Mouse (Mus musculus): ENCODE results near the gene Rln3. TPM values are rescaled to one million over a fixed set of nuclear protein-coding genes. Genes with fewer than 3 reads are reported as not detected.

Rln3 gene
- polyA plus RNA-seq, 1 experiment from 2014 or later, result not detected

DNA sequence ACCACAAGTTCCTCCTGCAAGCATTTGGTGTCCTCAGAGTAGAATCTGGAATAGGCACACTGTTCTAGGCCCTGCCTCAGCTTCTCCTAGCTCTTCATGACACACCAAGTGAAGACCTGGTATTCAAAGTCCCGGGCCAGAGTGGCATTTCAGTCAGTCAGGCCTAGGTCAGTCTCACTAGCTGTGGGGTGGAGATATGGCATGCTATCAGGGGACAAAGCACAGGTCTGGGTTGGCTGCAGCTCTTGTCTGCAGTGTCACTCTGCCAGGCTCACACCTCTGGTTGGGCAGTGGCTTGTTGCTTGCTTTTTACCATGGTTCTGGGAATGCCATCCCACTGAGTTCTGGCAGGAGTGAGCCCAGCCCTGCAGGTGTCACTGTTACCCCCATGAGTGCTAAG lies 31.6 kb upstream of the Rln3 start:
- Histone ChIP-seq H3K27me3 (replicated peaks; ENCODE audit: control insufficient read depth, insufficient read depth, low read length) (no peaks in the 10 kb centered on the region), H3K4me1 (replicated peaks; ENCODE audit: control insufficient read depth, insufficient read depth, low read length) (peaks cover 21% of the 10 kb centered on the region), H3K4me3 (replicated peaks; ENCODE audit: low read length) (no peak overlapping the region), H3K9me3 (ENCODE audit: control insufficient read depth, low read length) (no peaks in the 10 kb centered on the region), H3K4me2 (ENCODE audit: low read length) (no peak overlapping the region), H3K9ac (replicated peaks; ENCODE audit: low read depth, low read length) (no peak overlapping the region), H3K36me3 (ENCODE audit: control insufficient read depth, insufficient read depth) (peaks cover 6% of the 10 kb centered on the region; the same call in 1 of the 2 replicates), H3K27ac (ENCODE audit: low read length) (no peak overlapping the region)
- no peak for ATAC-seq
- WGBS, result 89% methylated on average over 1 of the region's 1 CpGs

DNA sequence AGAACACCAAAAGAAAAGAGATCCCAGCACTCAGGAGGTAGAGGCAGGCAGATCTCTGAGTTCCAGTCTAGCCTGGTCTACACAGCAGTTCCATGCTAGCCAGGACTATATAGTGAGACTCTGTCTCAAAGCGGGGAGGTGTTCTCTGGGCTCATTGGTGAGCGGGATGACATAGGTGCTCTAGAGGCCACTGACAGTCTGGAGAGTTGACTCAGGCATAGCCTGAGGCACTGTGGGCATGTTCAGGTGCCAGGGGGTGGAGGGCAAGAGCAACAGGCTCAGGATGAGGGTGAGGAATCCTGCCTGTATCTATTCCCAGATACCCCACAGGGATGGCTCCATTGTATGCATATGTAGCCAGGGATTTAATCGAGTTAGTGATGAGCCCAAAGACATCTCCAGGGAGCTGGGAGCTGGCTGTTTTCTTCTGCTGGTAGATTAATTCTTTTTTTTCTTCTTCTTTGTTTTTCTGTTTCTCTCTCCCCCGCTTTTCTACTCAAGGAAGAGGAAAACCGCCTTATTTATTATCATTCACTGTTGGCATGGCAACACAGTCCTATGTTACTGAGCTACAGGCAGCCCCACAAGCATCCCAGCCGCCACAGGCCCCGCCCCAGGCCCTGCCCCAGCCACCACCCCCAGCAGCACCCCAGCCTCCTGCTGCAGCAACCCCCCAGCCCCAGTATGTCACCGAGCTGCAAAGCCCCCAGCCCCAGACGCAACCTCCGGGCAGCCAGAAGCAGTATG lies 28.6 kb upstream of the Rln3 start:
- peaks cover 39% of the 10 kb centered on the region for H3K4me1 ChIP-seq (replicated peaks; ENCODE audit: control insufficient read depth, insufficient read depth, low read length)
- peak; percentile 66 for ATAC-seq
- H3K27me3 ChIP-seq (replicated peaks; ENCODE audit: control insufficient read depth, insufficient read depth, low read length), result no peaks in the 10 kb centered on the region
- H3K4me2 ChIP-seq (ENCODE audit: low read length), result peak overlapping the region; percentile 10
- no peaks in the 10 kb centered on the region for H3K9me3 ChIP-seq (ENCODE audit: control insufficient read depth, low read length)
- WGBS, result 50% methylated on average over 10 of the region's 10 CpGs
- no peak overlapping the region for H3K4me3 ChIP-seq (replicated peaks; ENCODE audit: low read length)
- H3K27ac ChIP-seq (ENCODE audit: low read length), result peak overlapping the region; percentile 75
- H3K36me3 ChIP-seq (ENCODE audit: control insufficient read depth, insufficient read depth), result 0 out of 2 replicates have a peak, but pooled peaks cover 2% of the 10 kb centered on the region
- H3K9ac ChIP-seq (replicated peaks; ENCODE audit: low read depth, low read length), result peak overlapping the region; percentile 42

DNA sequence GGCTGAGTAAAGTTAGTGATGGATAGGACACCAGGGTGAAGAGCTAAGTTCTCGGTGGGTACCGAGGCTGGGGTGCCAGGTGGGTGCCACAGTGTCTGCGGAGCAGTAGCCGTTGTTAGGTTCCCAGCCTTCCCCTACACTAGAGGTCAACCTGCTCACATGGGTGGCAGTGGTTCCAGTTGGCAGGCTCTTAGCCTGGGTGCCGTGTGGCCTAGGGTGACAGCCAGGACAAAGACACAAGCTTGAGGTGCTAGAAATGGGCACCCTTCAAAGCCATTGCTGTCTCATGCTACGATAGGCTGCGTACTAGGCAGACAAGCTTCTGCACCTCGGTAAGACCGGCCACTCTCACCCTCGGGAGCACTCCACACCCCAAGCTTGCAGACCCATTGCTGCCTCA lies 27.5 kb upstream of the Rln3 start:
- Histone ChIP-seq H3K4me1 (replicated peaks; ENCODE audit: control insufficient read depth, insufficient read depth, low read length) (peaks cover 47% of the 10 kb centered on the region), H3K27ac (ENCODE audit: low read length) (peak overlapping the region; percentile 26), H3K36me3 (ENCODE audit: control insufficient read depth, insufficient read depth) (0 out of 2 replicates have a peak, but pooled peaks cover 2% of the 10 kb centered on the region), H3K9me3 (ENCODE audit: control insufficient read depth, low read length) (no peaks in the 10 kb centered on the region), H3K4me2 (ENCODE audit: low read length) (no peak overlapping the region), H3K4me3 (replicated peaks; ENCODE audit: low read length) (no peak overlapping the region), H3K27me3 (replicated peaks; ENCODE audit: control insufficient read depth, insufficient read depth, low read length) (no peaks in the 10 kb centered on the region), H3K9ac (replicated peaks; ENCODE audit: low read depth, low read length) (no peak overlapping the region)
- 87% methylated on average over 10 of the region's 10 CpGs for WGBS
- ATAC-seq, result no peak

DNA sequence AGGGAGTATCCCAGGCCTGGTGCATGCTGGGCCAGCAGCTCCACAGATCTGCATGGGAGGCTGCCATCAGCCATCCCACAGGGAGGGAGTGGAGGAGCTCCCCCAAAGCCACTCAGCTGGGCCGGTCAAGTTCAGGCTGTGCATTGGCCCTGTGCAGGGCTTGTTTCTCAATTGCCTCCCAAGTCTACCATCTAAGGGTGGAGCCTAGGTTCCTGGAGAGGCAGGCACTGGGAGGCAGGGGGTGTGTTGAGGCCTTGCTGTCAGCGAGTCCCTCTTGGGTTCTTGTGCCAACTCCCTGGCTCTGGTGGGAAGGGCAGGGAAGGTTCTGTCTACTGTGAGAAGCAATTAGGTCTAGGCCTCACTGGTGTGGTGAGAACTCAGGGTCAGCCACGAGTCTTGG lies 27.1 kb upstream of the Rln3 start:
- H3K9ac ChIP-seq (replicated peaks; ENCODE audit: low read depth, low read length), result no peak overlapping the region
- no peaks in the 10 kb centered on the region for H3K27me3 ChIP-seq (replicated peaks; ENCODE audit: control insufficient read depth, insufficient read depth, low read length)
- no peak for ATAC-seq
- no peak overlapping the region for H3K4me2 ChIP-seq (ENCODE audit: low read length)
- H3K36me3 ChIP-seq (ENCODE audit: control insufficient read depth, insufficient read depth), result 0 out of 2 replicates have a peak, but pooled peaks cover 2% of the 10 kb centered on the region
- 72% methylated on average over 3 of the region's 3 CpGs for WGBS
- H3K4me3 ChIP-seq (replicated peaks; ENCODE audit: low read length), result no peak overlapping the region
- peaks cover 47% of the 10 kb centered on the region for H3K4me1 ChIP-seq (replicated peaks; ENCODE audit: control insufficient read depth, insufficient read depth, low read length)
- H3K9me3 ChIP-seq (ENCODE audit: control insufficient read depth, low read length), result no peaks in the 10 kb centered on the region
- H3K27ac ChIP-seq (ENCODE audit: low read length), result no peak overlapping the region

DNA sequence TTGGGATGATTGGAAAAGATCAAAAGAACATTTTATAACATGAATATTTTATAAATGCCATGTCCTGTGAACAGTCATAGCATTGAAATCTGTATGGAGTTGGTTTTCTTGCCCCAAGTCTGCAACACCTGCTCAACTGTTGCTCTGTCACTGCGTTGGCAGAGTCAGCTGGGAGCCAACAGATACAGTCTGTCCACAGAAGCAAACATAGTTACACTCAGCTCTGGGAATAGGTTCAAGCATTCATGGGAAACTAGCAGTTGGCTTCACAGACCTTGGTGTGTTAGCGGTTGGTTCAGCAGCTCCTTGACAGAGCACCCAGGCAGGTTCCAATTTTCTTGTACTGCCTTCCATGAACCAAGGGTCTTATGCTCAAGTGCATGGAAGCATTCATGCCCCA lies 25.9 kb upstream of the Rln3 start:
- Histone ChIP-seq H3K4me1 (replicated peaks; ENCODE audit: control insufficient read depth, insufficient read depth, low read length) (peaks cover 47% of the 10 kb centered on the region), H3K9me3 (ENCODE audit: control insufficient read depth, low read length) (no peaks in the 10 kb centered on the region), H3K4me3 (replicated peaks; ENCODE audit: low read length) (no peak overlapping the region), H3K27me3 (replicated peaks; ENCODE audit: control insufficient read depth, insufficient read depth, low read length) (no peaks in the 10 kb centered on the region), H3K9ac (replicated peaks; ENCODE audit: low read depth, low read length) (no peak overlapping the region), H3K36me3 (ENCODE audit: control insufficient read depth, insufficient read depth) (0 out of 2 replicates have a peak, but pooled peaks cover 2% of the 10 kb centered on the region), H3K4me2 (ENCODE audit: low read length) (no peak overlapping the region), H3K27ac (ENCODE audit: low read length) (no peak overlapping the region; the same call in 1 of the 2 replicates)
- WGBS, result 68% methylated on average over 2 of the region's 2 CpGs
- ATAC-seq, result no peak

DNA sequence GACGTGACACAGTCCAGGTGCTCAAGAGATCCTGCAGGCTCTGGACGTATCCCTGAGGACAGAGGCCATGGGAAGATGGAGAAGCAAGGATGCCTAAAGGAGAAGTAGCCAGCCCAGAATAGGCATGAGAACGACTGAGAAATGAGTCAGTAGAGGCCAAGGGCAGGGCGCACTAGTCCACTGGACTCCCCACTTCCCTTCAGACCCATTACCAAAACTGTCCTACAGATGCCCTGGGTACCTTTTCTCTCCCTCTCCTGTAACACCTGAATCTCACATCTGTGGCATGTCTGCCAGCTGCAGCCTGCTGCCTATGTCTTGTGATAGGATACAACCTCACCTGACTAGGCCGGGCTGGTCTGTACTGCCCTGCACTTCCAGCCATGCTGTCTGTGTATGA lies 25.4 kb upstream of the Rln3 start:
- H3K27ac ChIP-seq (ENCODE audit: low read length), result no peak overlapping the region; the same call in 1 of the 2 replicates

DNA sequence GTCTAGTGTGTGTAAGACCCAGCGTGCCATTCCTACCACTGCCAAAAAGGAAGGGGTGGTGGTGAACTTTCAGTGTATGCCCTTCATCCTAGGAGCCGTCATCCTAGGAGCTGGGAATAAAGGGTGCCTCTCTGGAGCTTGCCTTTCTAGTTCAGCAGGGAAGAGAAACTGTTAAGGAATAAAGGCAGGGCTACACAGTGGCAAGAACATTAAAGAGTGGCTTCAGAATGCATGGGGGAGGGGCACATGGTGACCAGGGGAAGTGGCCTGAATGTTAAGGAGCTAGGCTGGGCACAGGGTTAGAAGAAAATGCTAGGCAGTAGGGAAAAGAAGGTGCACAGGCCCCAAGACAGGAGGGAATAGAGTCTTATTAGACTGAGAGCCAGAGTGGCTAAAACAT lies 24.9 kb upstream of the Rln3 start:
- Histone ChIP-seq H3K4me1 (replicated peaks; ENCODE audit: control insufficient read depth, insufficient read depth, low read length) (peaks cover 47% of the 10 kb centered on the region), H3K27ac (ENCODE audit: low read length) (no peak overlapping the region), H3K9ac (replicated peaks; ENCODE audit: low read depth, low read length) (no peak overlapping the region), H3K4me2 (ENCODE audit: low read length) (no peak overlapping the region), H3K9me3 (ENCODE audit: control insufficient read depth, low read length) (no peaks in the 10 kb centered on the region), H3K36me3 (ENCODE audit: control insufficient read depth, insufficient read depth) (no peaks in the 10 kb centered on the region), H3K27me3 (replicated peaks; ENCODE audit: control insufficient read depth, insufficient read depth, low read length) (no peaks in the 10 kb centered on the region), H3K4me3 (replicated peaks; ENCODE audit: low read length) (no peak overlapping the region)
- WGBS, result 31% methylated on average over 2 of the region's 2 CpGs
- ATAC-seq, result no peak

More for the DNA sequence above, 25.4 kb upstream of the Rln3 start:
- H3K27me3 ChIP-seq (replicated peaks; ENCODE audit: control insufficient read depth, insufficient read depth, low read length), result no peaks in the 10 kb centered on the region
- H3K4me3 ChIP-seq (replicated peaks; ENCODE audit: low read length), result no peak overlapping the region
- H3K4me2 ChIP-seq (ENCODE audit: low read length), result no peak overlapping the region
- WGBS, result 83% methylated on average over 5 of the region's 5 CpGs
- H3K9me3 ChIP-seq (ENCODE audit: control insufficient read depth, low read length), result no peaks in the 10 kb centered on the region
- peaks cover 47% of the 10 kb centered on the region for H3K4me1 ChIP-seq (replicated peaks; ENCODE audit: control insufficient read depth, insufficient read depth, low read length)
- no peak overlapping the region for H3K9ac ChIP-seq (replicated peaks; ENCODE audit: low read depth, low read length)
- no peak for ATAC-seq
- 0 out of 2 replicates have a peak, but pooled peaks cover 2% of the 10 kb centered on the region for H3K36me3 ChIP-seq (ENCODE audit: control insufficient read depth, insufficient read depth)

DNA sequence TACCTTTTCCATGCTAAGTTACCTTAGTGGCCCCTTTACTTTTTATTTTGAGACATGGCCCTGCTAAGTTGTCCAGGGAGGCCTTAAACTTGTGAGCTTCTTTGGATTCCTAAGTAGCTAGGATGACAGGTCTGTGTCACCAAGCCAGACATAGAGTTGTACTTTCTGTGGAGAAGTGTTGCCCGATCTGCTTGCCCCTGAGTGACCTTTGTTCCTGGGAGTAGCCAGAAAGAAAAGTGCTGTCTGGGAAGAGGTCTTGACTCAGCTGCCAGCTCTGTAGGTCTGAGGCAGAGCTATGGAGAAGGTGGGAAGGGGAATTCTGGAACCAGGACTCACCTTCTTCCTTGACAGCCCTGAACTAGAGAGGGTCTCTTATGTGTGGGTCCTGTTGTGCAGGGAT lies 24.4 kb upstream of the Rln3 start:
- Histone ChIP-seq H3K4me1 (replicated peaks; ENCODE audit: control insufficient read depth, insufficient read depth, low read length) (peaks cover 47% of the 10 kb centered on the region), H3K27ac (ENCODE audit: low read length) (no peak overlapping the region)
- WGBS, result 59% methylated on average over 1 of the region's 1 CpGs

DNA sequence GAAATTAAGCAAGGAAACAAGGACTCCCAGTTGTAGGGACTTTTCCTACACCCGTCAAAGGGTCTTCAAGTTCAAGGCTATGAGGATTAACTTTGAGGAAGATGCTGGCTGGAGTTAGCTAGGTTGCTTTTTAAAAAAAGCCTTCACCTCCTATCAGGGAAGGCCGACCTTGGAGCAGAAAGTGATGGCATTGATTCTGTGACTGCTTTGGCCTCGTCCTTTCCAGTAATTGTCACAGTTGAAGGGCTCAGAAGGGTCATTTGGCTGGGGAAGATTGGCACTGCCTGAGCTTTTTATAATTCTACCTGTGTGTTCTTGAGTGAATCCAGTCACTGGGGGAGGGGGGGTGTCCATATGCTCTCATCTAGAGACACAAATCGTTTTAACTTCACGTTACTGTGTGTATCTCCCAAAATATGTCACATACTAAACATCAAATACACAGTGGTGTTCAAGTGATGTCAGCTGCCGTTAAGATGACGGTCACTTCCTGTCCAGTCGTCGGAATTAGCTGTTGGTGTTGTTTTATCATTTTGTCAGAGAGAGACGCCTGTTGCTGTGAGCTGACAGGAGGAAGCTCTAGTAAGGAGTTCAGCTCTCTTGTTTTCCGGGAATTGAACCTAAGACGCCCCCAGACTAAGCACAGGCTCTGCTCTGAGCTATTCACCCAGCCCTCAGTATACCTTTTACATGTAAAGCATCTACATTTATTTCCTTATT lies 23.7 kb upstream of the Rln3 start:
- ATAC-seq, result no peak
- Histone ChIP-seq H3K9me3 (ENCODE audit: control insufficient read depth, low read length) (no peaks in the 10 kb centered on the region), H3K27ac (ENCODE audit: low read length) (no peak overlapping the region), H3K9ac (replicated peaks; ENCODE audit: low read depth, low read length) (no peak overlapping the region), H3K4me2 (ENCODE audit: low read length) (no peak overlapping the region), H3K36me3 (ENCODE audit: control insufficient read depth, insufficient read depth) (no peaks in the 10 kb centered on the region), H3K4me1 (replicated peaks; ENCODE audit: control insufficient read depth, insufficient read depth, low read length) (peaks cover 42% of the 10 kb centered on the region), H3K27me3 (replicated peaks; ENCODE audit: control insufficient read depth, insufficient read depth, low read length) (no peaks in the 10 kb centered on the region), H3K4me3 (replicated peaks; ENCODE audit: low read length) (no peak overlapping the region)
- 81% methylated on average over 12 of the region's 12 CpGs for WGBS

More for the DNA sequence above, 24.4 kb upstream of the Rln3 start:
- no peaks in the 10 kb centered on the region for H3K27me3 ChIP-seq (replicated peaks; ENCODE audit: control insufficient read depth, insufficient read depth, low read length)
- no peak for ATAC-seq
- no peak overlapping the region for H3K4me3 ChIP-seq (replicated peaks; ENCODE audit: low read length)
- no peak overlapping the region for H3K4me2 ChIP-seq (ENCODE audit: low read length)
- H3K9ac ChIP-seq (replicated peaks; ENCODE audit: low read depth, low read length), result no peak overlapping the region
- H3K9me3 ChIP-seq (ENCODE audit: control insufficient read depth, low read length), result no peaks in the 10 kb centered on the region
- no peaks in the 10 kb centered on the region for H3K36me3 ChIP-seq (ENCODE audit: control insufficient read depth, insufficient read depth)
